Mouse (Mus musculus) hindbrain, embryonic 15.5 days (tissue): ENCODE results near the gene Ptges. TPM values are rescaled to one million over a fixed set of nuclear protein-coding genes. Genes with fewer than 3 reads are reported as not detected.

Experiments used
- ATAC-seq: fragments of 200-750 bp; cut with Nextera tagmentation; 2 replicates; pipeline ENCODE4 v1.8.0; 2017; ENCODE audit warnings: low read depth, moderate number of reproducible peaks, moderate TSS enrichment; ENCODE audit not compliant: low FRiP score
- H3K27ac ChIP-seq: fragments of 300-500 bp; sonication (generic); replicated peaks from 2 replicates; pipeline ENCODE4 v1.5.1; 2015; ENCODE audit warnings: mild to moderate bottlenecking, inconsistent platforms
- H3K27me3 ChIP-seq: fragments of 300-500 bp; sonication (generic); 2 replicates; pipeline ENCODE4 v1.6.1; 2015; ENCODE audit warnings: control low read depth, inconsistent platforms
- H3K36me3 ChIP-seq: fragments of 300-500 bp; sonication (generic); 2 replicates; pipeline ENCODE4 v1.6.1; 2015; ENCODE audit warnings: control low read depth, inconsistent platforms
- H3K4me1 ChIP-seq: fragments of 300-500 bp; sonication (generic); replicated peaks from 2 replicates; pipeline ENCODE4 v1.6.1; 2015; ENCODE audit warnings: control low read depth, inconsistent platforms
- H3K4me2 ChIP-seq: fragments of 300-500 bp; sonication (generic); 2 replicates; pipeline ENCODE4 v1.6.1; 2015; ENCODE audit warnings: moderate library complexity, mild to moderate bottlenecking, inconsistent platforms
- H3K4me3 ChIP-seq: fragments of 300-500 bp; sonication (generic); 2 replicates; pipeline ENCODE4 v1.5.1; 2015; ENCODE audit warnings: mild to moderate bottlenecking, inconsistent platforms
- H3K9ac ChIP-seq: fragments of 300-500 bp; sonication (generic); 2 replicates; pipeline ENCODE4 v1.6.1; 2015; ENCODE audit warnings: inconsistent platforms
- H3K9me3 ChIP-seq: fragments of 300-500 bp; sonication (generic); 2 replicates; pipeline ENCODE4 v1.6.1; 2016; ENCODE audit warnings: control low read depth, inconsistent platforms
- WGBS: fragments of 180-500 bp; shearing (Covaris S2); methylation state at CpG from one replicate; pipeline ENCODE4 v1.1.7; 2015; 5-methylcytosine and 5-hydroxymethylcytosine counted together
- polyA plus RNA-seq: library from polyadenylated mRNA; unstranded; fragments of >200 nt; fragmentation: Nextera tagmentation; extraction: Ambion mirVana; gene quantifications from 2 replicates; pipeline ENCODE4 v1.2.1, GENCODE M21; 2015

Ptges gene
- polyA plus RNA-seq, 1 experiment from 2014 or later, result 5.6 TPM

- H3K36me3 ChIP-seq, result no peaks in the 10 kb centered on the region
- peak overlapping the region; percentile 24; the same call in 1 of the 2 replicates for H3K9ac ChIP-seq
- no peak overlapping the region for H3K27ac ChIP-seq
- 5% methylated on average over 35 of the region's 35 CpGs for WGBS
- H3K4me2 ChIP-seq, result peak overlapping the region; percentile 54
- ATAC-seq, result no peak
- H3K9me3 ChIP-seq, result no peaks in the 10 kb centered on the region
- H3K27me3 ChIP-seq, result peaks cover 8% of the 10 kb centered on the region; the same call in 1 of the 2 replicates
- peak overlapping the region; percentile 28 for H3K4me3 ChIP-seq
- H3K4me1 ChIP-seq, result peaks cover 8% of the 10 kb centered on the region; the same call in 1 of the 2 replicates
Measured at GRCm38 (mm10) chr2:30864968-30865381, 64.7 kb downstream of the Ptges start.

GRCm38 (mm10) chr2:30863574-30863973, 66.1 kb downstream of the Ptges start:
- Histone ChIP-seq H3K9me3 (no peaks in the 10 kb centered on the region), H3K4me2 (no peak overlapping the region), H3K9ac (no peak overlapping the region), H3K4me3 (no peak overlapping the region), H3K4me1 (peaks cover 8% of the 10 kb centered on the region; the same call in 1 of the 2 replicates), H3K36me3 (no peaks in the 10 kb centered on the region), H3K27ac (no peak overlapping the region), H3K27me3 (peaks cover 8% of the 10 kb centered on the region; the same call in 1 of the 2 replicates)
- whole genome bisulfite sequencing, result 87% methylated on average over 9 of the region's 9 CpGs
- ATAC-seq, result no peak

GRCm38 (mm10) chr2:30862081-30862480, 67.6 kb downstream of the Ptges start:
- 56% methylated on average over 4 of the region's 4 CpGs for WGBS
- no peak overlapping the region for H3K4me3 ChIP-seq
- no peak for ATAC-seq

GRCm38 (mm10) chr2:30859782-30860181, 69.9 kb downstream of the Ptges start:
- Histone ChIP-seq H3K4me2 (no peak overlapping the region), H3K9ac (no peak overlapping the region), H3K27me3 (no peaks in the 10 kb centered on the region), H3K9me3 (no peaks in the 10 kb centered on the region), H3K4me1 (peaks cover 12% of the 10 kb centered on the region), H3K4me3 (no peak overlapping the region), H3K27ac (no peak overlapping the region), H3K36me3 (no peaks in the 10 kb centered on the region)
- ATAC-seq, result no peak
- WGBS, result 83% methylated on average over 5 of the region's 5 CpGs

More at GRCm38 (mm10) chr2:30862081-30862480, 67.6 kb downstream of the Ptges start:
- H3K27ac ChIP-seq, result no peak overlapping the region
- no peak overlapping the region for H3K4me2 ChIP-seq
- peaks cover 14% of the 10 kb centered on the region for H3K4me1 ChIP-seq
- peaks cover 8% of the 10 kb centered on the region; the same call in 1 of the 2 replicates for H3K27me3 ChIP-seq
- no peak overlapping the region for H3K9ac ChIP-seq
- H3K9me3 ChIP-seq, result no peaks in the 10 kb centered on the region
- H3K36me3 ChIP-seq, result no peaks in the 10 kb centered on the region

- no peak overlapping the region for H3K4me3 ChIP-seq
- ATAC-seq, result no peak
- no peaks in the 10 kb centered on the region for H3K9me3 ChIP-seq
- 68% methylated on average over 6 of the region's 6 CpGs for WGBS
- H3K27me3 ChIP-seq, result no peaks in the 10 kb centered on the region
- no peak overlapping the region for H3K4me2 ChIP-seq
- no peak overlapping the region for H3K27ac ChIP-seq
- H3K9ac ChIP-seq, result no peak overlapping the region
- no peaks in the 10 kb centered on the region for H3K36me3 ChIP-seq
- peaks cover 23% of the 10 kb centered on the region for H3K4me1 ChIP-seq
Measured at GRCm38 (mm10) chr2:30857076-30857475, 72.6 kb downstream of the Ptges start.

GRCm38 (mm10) chr2:30852771-30853313, 76.8 kb downstream of the Ptges start:
- Histone ChIP-seq H3K9ac (no peak overlapping the region), H3K27ac (no peak overlapping the region), H3K4me3 (no peak overlapping the region), H3K36me3 (no peaks in the 10 kb centered on the region), H3K4me2 (no peak overlapping the region), H3K9me3 (no peaks in the 10 kb centered on the region), H3K4me1 (peaks cover 23% of the 10 kb centered on the region), H3K27me3 (no peaks in the 10 kb centered on the region)
- WGBS, result 34% methylated on average over 20 of the region's 20 CpGs
- no peak for ATAC-seq

GRCm38 (mm10) chr2:30850581-30850980, 79.1 kb downstream of the Ptges start:
- Histone ChIP-seq H3K27ac (no peak overlapping the region), H3K36me3 (no peaks in the 10 kb centered on the region), H3K4me1 (peaks cover 15% of the 10 kb centered on the region), H3K9me3 (no peaks in the 10 kb centered on the region), H3K4me3 (no peak overlapping the region), H3K4me2 (no peak overlapping the region), H3K27me3 (peaks cover 11% of the 10 kb centered on the region), H3K9ac (no peak overlapping the region)
- ATAC-seq, result no peak
- 81% methylated on average over 5 of the region's 6 CpGs for WGBS

GRCm38 (mm10) chr2:30848184-30848583, 81.5 kb downstream of the Ptges start:
- Histone ChIP-seq H3K27me3 (peaks cover 27% of the 10 kb centered on the region), H3K4me2 (no peak overlapping the region), H3K9me3 (no peaks in the 10 kb centered on the region), H3K9ac (no peak overlapping the region), H3K27ac (no peak overlapping the region), H3K4me3 (no peak overlapping the region), H3K4me1 (peaks cover 19% of the 10 kb centered on the region), H3K36me3 (no peaks in the 10 kb centered on the region)
- WGBS, result 65% methylated on average over 8 of the region's 8 CpGs
- ATAC-seq, result no peak

GRCm38 (mm10) chr2:30846723-30847122, 82.9 kb downstream of the Ptges start:
- H3K4me2 ChIP-seq, result no peak overlapping the region
- H3K9ac ChIP-seq, result no peak overlapping the region
- no peak overlapping the region for H3K27ac ChIP-seq
- peaks cover 32% of the 10 kb centered on the region for H3K27me3 ChIP-seq
- H3K4me1 ChIP-seq, result peaks cover 8% of the 10 kb centered on the region
- ATAC-seq, result no peak
- H3K9me3 ChIP-seq, result no peaks in the 10 kb centered on the region
- no peaks in the 10 kb centered on the region for H3K36me3 ChIP-seq
- H3K4me3 ChIP-seq, result no peak overlapping the region
- 23% methylated on average over 6 of the region's 6 CpGs for WGBS

- Histone ChIP-seq H3K4me1 (peaks cover 8% of the 10 kb centered on the region), H3K27me3 (peaks cover 32% of the 10 kb centered on the region), H3K36me3 (no peaks in the 10 kb centered on the region), H3K9me3 (no peaks in the 10 kb centered on the region), H3K4me2 (peak overlapping the region; percentile 85), H3K4me3 (no peak overlapping the region), H3K27ac (no peak overlapping the region), H3K9ac (no peak overlapping the region)
- 79% methylated on average over 8 of the region's 8 CpGs for WGBS
- ATAC-seq, result no peak
Measured at GRCm38 (mm10) chr2:30846236-30846635, 83.4 kb downstream of the Ptges start.

GRCm38 (mm10) chr2:30845152-30846070, 84.3 kb downstream of the Ptges start:
- H3K4me1 ChIP-seq, result peaks cover 8% of the 10 kb centered on the region
- no peaks in the 10 kb centered on the region for H3K9me3 ChIP-seq
- WGBS, result 1% methylated on average over 67 of the region's 80 CpGs
- H3K36me3 ChIP-seq, result no peaks in the 10 kb centered on the region
- peak overlapping the region; percentile 44 for H3K4me3 ChIP-seq
- no peak for ATAC-seq
- H3K9ac ChIP-seq, result peak overlapping the region; percentile 47
- H3K27me3 ChIP-seq, result peaks cover 32% of the 10 kb centered on the region
- no peak overlapping the region for H3K27ac ChIP-seq
- H3K4me2 ChIP-seq, result peak overlapping the region; percentile 85

GRCm38 (mm10) chr2:30842615-30843014, 87.0 kb downstream of the Ptges start:
- H3K27ac ChIP-seq, result no peak overlapping the region
- ATAC-seq, result no peak
- no peak overlapping the region for H3K4me2 ChIP-seq
- no peak overlapping the region for H3K4me3 ChIP-seq
- H3K9me3 ChIP-seq, result no peaks in the 10 kb centered on the region
- peaks cover 32% of the 10 kb centered on the region for H3K27me3 ChIP-seq
- no peak overlapping the region for H3K9ac ChIP-seq
- WGBS, result 65% methylated on average over 10 of the region's 10 CpGs
- peaks cover 8% of the 10 kb centered on the region for H3K4me1 ChIP-seq
- no peaks in the 10 kb centered on the region for H3K36me3 ChIP-seq
